Mouse (Mus musculus) spleen, adult 18-20 months (tissue): ENCODE data around the gene Psg16.

Experiments
- DNase-seq, 2 experiments: peaks; one replicate each; pipeline ENCODE4 v3.0.0; 2022; ENCODE audit warnings: mixed read lengths in 2 of 2

Gene Psg16

GRCm38 (mm10) chr7:17135307-17135706 lies 61.5 kb downstream of the Psg16 start:
- DNase-seq, result no peak

- DNase-seq, result no peak
These were observed 76.1 kb downstream of the Psg16 start, which contains the start of gene Ceacam3 for GRCm38 (mm10) chr7:17149931-17150330. TSS of gene Ceacam3 (plus strand) at chr7:17150282.

DNA sequence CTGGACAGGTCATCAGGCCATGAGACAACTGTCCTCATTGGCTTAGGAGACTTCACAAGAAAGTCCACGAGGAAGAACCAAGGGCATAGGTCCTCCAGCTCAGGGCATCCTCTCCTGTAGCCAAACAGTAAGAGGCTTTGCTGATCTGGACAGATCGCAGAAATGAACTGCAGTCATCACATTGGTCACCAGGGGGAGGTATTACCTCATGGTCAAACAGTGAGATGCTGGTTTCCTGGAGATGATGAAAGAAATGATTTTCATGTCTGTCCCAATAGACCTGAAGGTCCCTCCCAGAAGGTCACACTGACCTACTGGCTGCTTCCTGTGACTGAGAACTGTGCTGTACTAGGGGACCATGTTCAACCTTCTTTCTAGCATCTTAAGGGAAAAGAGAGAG lies 81.8 kb downstream of the Psg16 start:
- DNase-seq, result peak in 1 of 2 experiments; percentile 18

DNA sequence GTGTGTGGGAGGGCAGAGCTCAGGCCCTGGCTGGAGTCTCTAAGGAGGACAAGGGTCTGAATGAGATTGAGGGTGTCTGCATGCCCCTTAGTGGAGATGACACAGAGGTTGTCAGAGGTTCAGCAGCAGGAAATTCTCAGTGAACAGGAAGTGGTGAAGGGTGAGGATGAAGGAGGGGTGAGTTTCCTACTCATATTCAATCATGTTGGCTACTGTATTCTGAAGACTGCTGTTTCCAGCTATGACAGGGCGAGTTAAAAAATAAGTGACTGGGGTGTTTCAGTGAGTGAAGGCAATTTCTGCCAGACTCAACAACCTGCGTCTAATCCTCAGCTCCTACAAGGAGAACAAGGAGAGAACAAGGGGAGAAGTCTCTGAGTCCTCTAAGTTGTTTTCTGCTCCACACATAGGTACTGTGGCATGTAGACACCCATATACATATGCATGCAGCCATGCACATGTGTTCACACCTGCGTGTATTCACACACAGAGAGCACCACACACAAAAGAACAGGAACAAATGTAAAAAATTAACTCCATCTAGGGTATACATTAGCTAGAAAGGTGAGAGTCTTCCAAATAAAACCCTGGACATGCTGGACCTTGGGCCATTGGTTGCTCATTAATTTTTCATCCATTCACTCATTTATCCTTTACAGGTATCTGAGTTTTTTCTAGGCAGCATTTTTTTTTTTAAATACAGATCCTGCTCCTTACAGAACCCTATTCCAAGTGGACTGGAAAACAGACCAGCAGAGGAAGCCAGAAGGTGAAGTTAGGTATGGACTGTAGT lies 83.2 kb downstream of the Psg16 start:
- DNase-seq, result no peak

DNA sequence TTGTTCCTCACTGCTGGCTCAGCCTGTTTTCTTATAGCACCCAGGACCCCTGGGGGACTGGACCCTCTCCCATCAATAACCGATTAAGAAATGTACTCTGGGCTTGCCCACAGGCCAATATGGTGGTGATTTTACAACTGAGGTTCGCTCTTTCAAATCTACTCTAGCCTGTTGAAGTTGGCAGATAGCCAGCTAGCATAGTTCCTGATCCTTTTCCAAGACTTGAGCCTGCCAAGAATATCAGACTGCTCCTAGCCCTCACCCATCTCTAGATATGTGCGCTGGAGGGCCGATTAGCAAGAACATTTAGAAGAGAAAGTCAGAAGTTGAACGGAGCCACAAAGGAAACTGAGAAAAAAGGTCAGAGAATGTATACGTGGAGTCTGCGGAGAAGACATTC lies 85.2 kb downstream of the Psg16 start:
- DNase-seq, result no peak

GRCm38 (mm10) chr7:17171827-17172226 lies 98.0 kb downstream of the Psg16 start:
- DNase-seq, result no peak
